Mouse (Mus musculus) forebrain, embryonic 11.5 days (tissue): ENCODE measurements around the gene Lrrc61. TPM values are rescaled to one million over a fixed set of nuclear protein-coding genes. Genes with fewer than 3 reads are reported as not detected.
A peak's percentile ranks its signal among the peaks of the same experiment; 100 is the strongest.

Source experiments
- ATAC-seq: fragments of 200-750 bp; cut with Nextera tagmentation; replicated peaks from 2 replicates; pipeline ENCODE4 v1.8.0; 2017; ENCODE audit warnings: moderate TSS enrichment; ENCODE audit not compliant: low FRiP score
- DNase-seq: peaks from one replicate; pipeline ENCODE4 v3.0.0-alpha.2; 2017; ENCODE audit warnings: low spot score
- H3K27ac ChIP-seq: fragments of 300-500 bp; sonication (generic); 2 replicates; pipeline ENCODE4 v1.5.1; 2014; ENCODE audit warnings: low read depth, low read length
- H3K27me3 ChIP-seq: fragments of 300-500 bp; sonication (generic); 2 replicates; pipeline ENCODE4 v1.6.1; 2014; ENCODE audit warnings: mild to moderate bottlenecking, low read length, mixed read lengths; ENCODE audit not compliant: control insufficient read depth, insufficient read depth
- H3K36me3 ChIP-seq: fragments of 300-500 bp; sonication (generic); 2 replicates; pipeline ENCODE4 v1.6.1; 2014; ENCODE audit warnings: mild to moderate bottlenecking, low read length, moderate library complexity, mixed read lengths; ENCODE audit not compliant: control insufficient read depth, insufficient read depth
- H3K4me1 ChIP-seq: fragments of 300-500 bp; sonication (generic); replicated peaks from 2 replicates; pipeline ENCODE4 v1.6.1; 2014; ENCODE audit warnings: low read length, mixed read lengths; ENCODE audit not compliant: control insufficient read depth, insufficient read depth
- H3K4me2 ChIP-seq: fragments of 300-500 bp; sonication (generic); 2 replicates; pipeline ENCODE4 v1.6.1; 2014; ENCODE audit warnings: low read depth, mild to moderate bottlenecking, low read length, moderate library complexity, mixed read lengths; ENCODE audit not compliant: severe bottlenecking
- H3K4me3 ChIP-seq: fragments of 300-500 bp; sonication (generic); 2 replicates; pipeline ENCODE4 v1.5.1; 2014; ENCODE audit warnings: low read depth, low read length
- H3K9ac ChIP-seq: fragments of 300-500 bp; sonication (generic); 2 replicates; pipeline ENCODE4 v1.6.1; 2014; ENCODE audit warnings: low read length
- H3K9me3 ChIP-seq: fragments of 300-500 bp; sonication (generic); 2 replicates; pipeline ENCODE4 v1.6.1; 2016; ENCODE audit warnings: low read length, mixed read lengths; ENCODE audit not compliant: control insufficient read depth
- WGBS: fragments of 180-500 bp; shearing (Covaris S2); extraction: QIAGEN DNeasy Blood & Tissue Kit; methylation state at CpG from one replicate; pipeline ENCODE4 v1.1.7; 2014; 5-methylcytosine and 5-hydroxymethylcytosine counted together
- polyA plus RNA-seq: library from polyadenylated mRNA; unstranded; fragments of >200 nt; fragmentation: Nextera tagmentation; extraction: Ambion mirVana; gene quantifications from 2 replicates; pipeline ENCODE4 v1.2.1, GENCODE M21; 2014

Lrrc61 gene
- polyA plus RNA-seq, 1 experiment from 2014 or later: 12.6 TPM

DNA sequence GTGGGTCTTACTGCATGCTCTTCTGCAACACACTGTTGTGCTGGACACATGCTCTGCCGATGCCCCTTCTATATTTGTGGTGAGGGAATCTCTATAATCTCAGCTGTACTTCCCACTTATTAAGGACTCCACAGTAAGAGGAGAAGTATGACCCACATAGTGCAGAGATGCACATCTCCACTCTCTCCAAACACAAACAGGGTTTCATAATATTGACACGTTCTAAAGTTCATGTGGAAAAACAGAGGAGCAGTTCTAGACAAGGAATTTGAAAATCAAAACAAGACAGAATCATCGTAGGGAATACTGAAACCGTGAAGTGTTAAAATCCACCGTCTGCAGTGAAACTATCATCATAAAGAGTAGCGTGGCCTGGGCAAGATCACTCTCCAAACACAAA is 37.3 kb downstream of the Lrrc61 start:
- peaks cover 7% of the 10 kb centered on the region; the same call in 1 of the 2 replicates for H3K9me3 ChIP-seq
- no peak overlapping the region for H3K27ac ChIP-seq
- peaks cover 6% of the 10 kb centered on the region; the same call in 1 of the 2 replicates for H3K4me1 ChIP-seq
- H3K36me3 ChIP-seq: peaks cover 10% of the 10 kb centered on the region
- 88% methylated on average over 6 of the region's 6 CpGs for WGBS
- no peak overlapping the region for H3K9ac ChIP-seq
- DNase-seq (no peak), ATAC-seq (no peak)
- H3K4me3 ChIP-seq: no peak overlapping the region
- no peak overlapping the region for H3K4me2 ChIP-seq
- H3K27me3 ChIP-seq: no peaks in the 10 kb centered on the region

DNA sequence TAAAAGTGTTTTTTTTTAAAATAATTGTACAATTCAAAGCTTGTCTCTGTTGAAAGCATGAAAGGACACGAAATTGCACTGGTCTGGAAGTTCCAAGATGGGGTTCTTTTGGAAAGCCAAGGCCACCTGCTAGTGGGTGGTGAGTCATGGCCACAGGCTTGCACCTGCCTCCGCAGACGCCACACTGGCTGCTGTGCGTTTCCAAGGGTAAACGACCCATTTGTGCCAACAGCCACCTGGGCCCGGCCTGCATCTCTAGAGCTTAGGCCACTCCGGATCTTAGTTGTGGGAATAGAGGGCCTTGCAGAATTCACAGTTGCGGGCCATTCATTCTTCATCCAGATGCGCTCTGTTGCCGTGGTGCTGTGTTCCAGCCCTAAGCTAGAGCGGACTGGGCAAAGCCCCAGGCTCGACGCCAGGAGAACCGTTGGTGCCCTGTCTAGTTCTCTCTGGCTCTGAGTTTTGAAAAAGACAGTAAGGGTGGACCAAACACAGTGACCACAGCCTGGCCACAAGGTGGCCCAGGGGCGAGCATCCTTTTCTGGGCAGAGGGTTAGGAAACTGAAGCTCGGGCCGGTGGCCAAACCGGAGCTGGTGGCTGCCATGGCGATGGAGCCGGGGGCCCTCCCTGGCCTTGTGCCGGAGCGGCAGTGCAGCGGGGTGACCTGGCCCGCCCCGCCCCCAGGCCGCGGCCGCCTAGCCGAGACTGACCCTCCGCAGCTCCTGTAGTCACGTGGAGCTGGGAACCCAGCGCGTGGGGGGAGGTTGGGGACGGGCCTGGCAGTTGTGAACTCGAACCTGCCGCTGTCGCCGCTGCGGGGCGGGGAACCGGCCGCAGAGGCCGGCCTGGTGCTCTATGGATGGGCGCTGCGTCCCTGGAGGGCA is 38.8 kb downstream of the Lrrc61 start, which contains the start of the genes Repin1 and Gm44965:
Gene Repin1, plus strand, starts transcription at position 726 of the 885 bp plus-strand sequence.
Gene Gm44965, plus strand, starts transcription at position 784 of the 885 bp plus-strand sequence.
- Histone ChIP-seq H3K4me2 (peak within 1 kb of the TSS; percentile 65), H3K9ac (peak within 1 kb of the TSS; percentile 93), H3K9me3 (peaks cover 11% of the 10 kb centered on the region), H3K4me3 (peak within 1 kb of the TSS; percentile 84), H3K27ac (peak within 1 kb of the TSS; percentile 82), H3K27me3 (no peaks in the 10 kb centered on the region), H3K4me1 (peaks cover 6% of the 10 kb centered on the region; the same call in 1 of the 2 replicates), H3K36me3 (peaks cover 24% of the 10 kb centered on the region)
- ATAC-seq (peak; percentile 93), DNase-seq (peak; percentile 96)
- 4% methylated on average over 45 of the region's 45 CpGs for WGBS

DNA sequence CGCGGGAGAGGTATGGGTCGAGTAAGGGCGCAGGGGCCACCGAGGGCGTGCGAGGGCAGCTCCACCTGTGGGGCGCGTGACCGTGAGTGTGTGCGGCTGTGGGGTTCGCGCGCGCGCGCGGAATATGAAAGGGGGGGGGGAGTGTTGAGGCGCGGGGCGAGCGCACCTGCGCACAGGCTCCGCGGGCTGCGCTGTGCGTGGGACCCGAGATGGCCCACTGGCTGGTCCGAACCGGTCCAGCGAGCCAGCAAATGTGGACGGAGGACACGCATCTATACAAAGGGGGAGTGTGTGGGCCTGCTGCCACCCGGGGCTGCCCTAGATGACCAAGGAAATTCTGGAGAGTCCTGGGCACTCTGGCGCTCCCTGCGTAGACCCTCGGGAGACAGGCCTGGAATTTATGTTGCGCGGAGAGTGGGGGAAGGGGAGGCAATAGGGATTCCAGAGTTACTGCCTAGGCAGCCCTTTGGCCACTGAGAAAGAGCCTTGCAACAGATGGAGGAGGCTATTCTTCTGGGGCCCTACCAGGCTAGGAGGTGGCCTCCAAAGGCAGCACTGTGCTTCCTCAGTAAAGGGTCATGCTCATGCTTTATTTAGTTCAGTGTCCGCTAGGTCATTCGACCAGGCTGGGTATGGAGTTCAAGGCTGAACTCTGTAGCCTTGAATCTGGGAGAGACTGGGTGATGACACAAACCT is 39.6 kb downstream of the Lrrc61 start:
- peak overlapping the region; percentile 82 for H3K27ac ChIP-seq
- peak overlapping the region; percentile 65 for H3K4me2 ChIP-seq
- WGBS: under 1% methylated on average over 33 of the region's 41 CpGs
- ATAC-seq (peak; percentile 69), DNase-seq (peak; percentile 79)
- peak overlapping the region; percentile 84 for H3K4me3 ChIP-seq
- no peaks in the 10 kb centered on the region for H3K27me3 ChIP-seq
- H3K9me3 ChIP-seq: peaks cover 11% of the 10 kb centered on the region
- peak overlapping the region; percentile 93 for H3K9ac ChIP-seq
- peaks cover 6% of the 10 kb centered on the region; the same call in 1 of the 2 replicates for H3K4me1 ChIP-seq
- H3K36me3 ChIP-seq: peaks cover 25% of the 10 kb centered on the region

DNA sequence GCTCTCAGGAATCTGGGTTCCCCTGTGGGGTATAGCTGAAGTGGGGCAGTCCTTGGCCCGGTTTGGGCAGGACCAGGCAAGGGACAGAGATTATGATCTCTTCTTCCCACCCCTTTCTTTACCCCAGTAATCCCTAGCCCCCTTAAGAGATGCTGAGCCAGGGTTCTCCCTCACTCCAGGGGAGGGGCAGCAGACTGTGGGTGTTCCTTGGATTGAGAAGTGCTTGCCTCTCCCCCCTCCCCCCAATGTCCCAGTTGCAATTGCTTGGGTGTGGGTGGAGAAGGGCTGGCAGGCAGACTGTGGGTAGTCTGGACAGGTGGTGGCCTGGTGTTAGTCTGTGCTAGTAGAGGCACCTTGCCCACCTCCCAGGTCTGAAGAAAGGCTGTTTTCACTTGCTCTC is 40.7 kb downstream of the Lrrc61 start:
- no peak for DNase-seq
- H3K27ac ChIP-seq: no peak overlapping the region
- H3K27me3 ChIP-seq: no peaks in the 10 kb centered on the region
- peak overlapping the region; percentile 84; the same call in 1 of the 2 replicates for H3K4me3 ChIP-seq
- peaks cover 6% of the 10 kb centered on the region; the same call in 1 of the 2 replicates for H3K4me1 ChIP-seq
- H3K9me3 ChIP-seq: peaks cover 11% of the 10 kb centered on the region
- H3K9ac ChIP-seq: peak overlapping the region; percentile 93
- peaks cover 25% of the 10 kb centered on the region for H3K36me3 ChIP-seq
- WGBS: 58% methylated on average over 1 of the region's 1 CpGs
- ATAC-seq: no peak
- H3K4me2 ChIP-seq: peak overlapping the region; percentile 65

DNA sequence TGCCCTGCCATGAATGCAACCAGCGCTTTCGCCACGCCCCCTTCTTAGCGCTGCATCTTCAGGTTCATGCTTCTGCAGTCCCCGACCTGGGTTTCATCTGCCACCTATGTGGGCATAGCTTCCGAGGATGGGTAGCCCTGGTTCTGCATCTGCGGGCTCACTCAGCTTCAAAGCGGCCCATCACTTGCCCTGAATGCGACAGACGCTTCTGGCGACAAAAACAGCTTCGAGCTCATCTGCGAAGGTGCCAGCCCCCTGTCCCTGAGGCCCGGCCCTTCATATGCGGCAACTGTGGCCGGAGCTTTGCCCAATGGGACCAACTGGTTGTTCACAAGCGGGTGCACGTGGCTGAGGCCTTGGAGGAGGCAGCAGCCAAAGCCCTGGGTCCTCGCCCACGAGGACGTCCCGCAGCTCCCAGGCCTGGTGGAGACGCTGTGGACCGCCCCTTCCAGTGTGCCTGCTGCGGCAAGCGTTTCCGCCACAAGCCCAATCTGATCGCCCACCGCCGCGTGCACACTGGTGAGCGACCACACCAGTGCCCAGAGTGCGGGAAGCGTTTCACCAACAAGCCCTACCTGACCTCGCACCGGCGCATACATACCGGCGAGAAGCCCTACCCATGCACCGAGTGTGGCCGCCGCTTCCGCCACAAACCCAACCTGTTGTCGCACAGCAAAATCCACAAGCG is 42.1 kb downstream of the Lrrc61 start:
- Histone ChIP-seq H3K4me1 (peaks cover 9% of the 10 kb centered on the region; the same call in 1 of the 2 replicates), H3K4me3 (no peak overlapping the region), H3K36me3 (peaks cover 25% of the 10 kb centered on the region), H3K9me3 (peaks cover 11% of the 10 kb centered on the region), H3K9ac (no peak overlapping the region), H3K27me3 (no peaks in the 10 kb centered on the region), H3K4me2 (no peak overlapping the region), H3K27ac (no peak overlapping the region)
- 96% methylated on average over 45 of the region's 45 CpGs for WGBS
- no peak for ATAC-seq
- DNase-seq: no peak

DNA sequence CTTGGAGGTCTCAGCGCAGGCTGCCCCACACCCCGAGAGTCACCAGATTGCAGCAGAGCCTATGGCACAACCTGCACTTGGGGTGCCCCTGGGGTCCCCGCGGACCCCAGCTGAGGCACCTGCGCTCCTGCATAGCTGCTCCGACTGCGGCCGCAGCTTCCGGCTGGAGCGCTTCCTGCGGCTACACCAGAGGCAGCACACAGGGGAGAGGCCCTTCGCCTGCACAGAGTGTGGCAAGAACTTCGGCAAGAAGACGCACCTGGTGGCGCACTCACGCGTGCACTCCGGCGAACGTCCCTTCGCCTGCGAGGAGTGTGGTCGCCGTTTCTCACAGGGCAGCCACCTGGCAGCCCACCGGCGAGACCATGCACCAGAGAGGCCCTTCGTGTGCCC is 42.6 kb downstream of the Lrrc61 start:
- Histone ChIP-seq H3K9ac (no peak overlapping the region), H3K4me2 (no peak overlapping the region), H3K27me3 (no peaks in the 10 kb centered on the region), H3K9me3 (peaks cover 11% of the 10 kb centered on the region), H3K36me3 (peaks cover 25% of the 10 kb centered on the region), H3K4me1 (peaks cover 9% of the 10 kb centered on the region; the same call in 1 of the 2 replicates), H3K27ac (no peak overlapping the region), H3K4me3 (no peak overlapping the region)
- 96% methylated on average over 27 of the region's 27 CpGs for WGBS
- DNase-seq (no peak), ATAC-seq (no peak)

DNA sequence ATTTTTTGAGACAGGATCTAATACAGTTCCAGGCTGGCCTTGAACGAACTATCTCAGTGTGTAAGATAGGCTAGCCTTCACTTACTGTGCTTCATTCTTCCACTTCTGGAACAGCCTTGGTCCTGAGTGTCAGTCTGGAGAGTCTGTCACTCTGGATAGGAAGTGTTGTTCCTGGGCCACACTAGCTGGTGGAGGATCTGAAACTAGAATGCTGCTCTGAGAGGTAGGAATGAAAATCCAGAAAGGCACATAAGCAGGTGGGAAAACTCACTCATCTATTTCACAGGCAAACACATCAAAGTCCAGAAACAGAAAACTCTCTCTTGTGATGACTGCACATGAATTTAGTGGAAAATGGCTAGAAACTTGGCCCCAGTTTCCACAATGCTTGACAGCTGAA is 46.0 kb downstream of the Lrrc61 start:
- no peak overlapping the region for H3K27ac ChIP-seq
- no peak overlapping the region for H3K9ac ChIP-seq
- ATAC-seq: no peak
- DNase-seq: no peak
- no peak overlapping the region for H3K4me3 ChIP-seq
- peaks cover 6% of the 10 kb centered on the region for H3K4me1 ChIP-seq
- WGBS: 88% methylated on average over 1 of the region's 1 CpGs
- peaks cover 11% of the 10 kb centered on the region for H3K9me3 ChIP-seq
- peaks cover 25% of the 10 kb centered on the region for H3K36me3 ChIP-seq
- H3K4me2 ChIP-seq: no peak overlapping the region
- H3K27me3 ChIP-seq: no peaks in the 10 kb centered on the region
